25 mouse cellular contexts compared by ENCODE assay signal in the genomic region with DNA sequence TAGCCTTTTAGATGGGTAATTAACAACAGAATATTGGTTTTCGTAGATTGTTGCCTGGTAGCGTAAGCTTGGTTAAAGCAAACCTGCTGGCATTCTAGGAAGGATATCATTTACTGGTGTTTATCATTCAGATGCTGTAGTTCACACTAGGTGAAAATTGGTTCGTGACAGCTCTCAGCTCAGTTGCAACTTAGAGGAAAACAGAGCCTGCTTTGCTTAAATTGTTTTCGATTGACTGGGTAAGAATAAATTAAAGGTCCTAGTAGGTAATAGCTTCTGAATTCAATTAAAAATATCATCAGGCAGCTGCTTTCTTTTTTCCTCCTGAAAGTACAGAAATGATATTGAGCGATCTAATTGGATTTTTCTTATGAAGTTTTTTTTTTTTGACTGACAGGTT. TPM values are rescaled to one million over a fixed set of nuclear protein-coding genes. Genes with fewer than 3 reads are reported as not detected.
DNase-seq lines count a peak whose midpoint lies in the region; ATAC-seq lines count a peak whose summit lies in the region.
"Had no signal": no experiment of that assay in that cellular context is flagged by ENCODE, and none has a peak within 500 bp of the region (broad histone marks: within the 10 kb centered on the region; RNA-seq: fewer than 3 reads in every experiment).

No protein-coding gene starts in this region.

- H3K9me3 ChIP-seq in forebrain, embryonic 16.5 days (ENCODE audit: control insufficient read depth, low read length): no peaks in the 10 kb centered on the region
- H3K9me3 ChIP-seq in forebrain, embryonic 10.5 days: no peaks in the 10 kb centered on the region
- no peaks in the 10 kb centered on the region for H3K9me3 ChIP-seq in midbrain, embryonic 14.5 days (ENCODE audit: control insufficient read depth, low read length)
- H3K9me3 ChIP-seq in midbrain, embryonic 11.5 days (ENCODE audit: control insufficient read depth, low read length): no peaks in the 10 kb centered on the region
- H3K9me3 ChIP-seq: heart, embryonic 10.5 days; heart, embryonic 13.5 days; hindbrain, embryonic 12.5 days; intestine, embryonic 15.5 days had no signal

- 20% methylated on average over 5 of the region's 5 CpGs for WGBS in forebrain, embryonic 16.5 days
- 77% methylated on average over 5 of the region's 5 CpGs for WGBS in forebrain, embryonic 10.5 days
- WGBS in midbrain, embryonic 14.5 days: 79% methylated on average over 5 of the region's 5 CpGs
- WGBS in midbrain, embryonic 11.5 days: 85% methylated on average over 5 of the region's 5 CpGs

- H3K4me1 ChIP-seq in forebrain, embryonic 16.5 days (replicated peaks; ENCODE audit: control insufficient read depth, insufficient read depth, low read length): 0 out of 2 replicates have a peak, but pooled peaks cover 2% of the 10 kb centered on the region
- H3K4me1 ChIP-seq in forebrain, embryonic 10.5 days: peaks cover 3% of the 10 kb centered on the region; the same call in 1 of the 2 replicates
- no peaks in the 10 kb centered on the region for H3K4me1 ChIP-seq in midbrain, embryonic 14.5 days (ENCODE audit: control insufficient read depth, insufficient read depth, low read length)
- H3K4me1 ChIP-seq in midbrain, embryonic 11.5 days (ENCODE audit: control insufficient read depth, insufficient read depth, low read length): no peaks in the 10 kb centered on the region
- H3K4me1 ChIP-seq: heart, embryonic 10.5 days; heart, embryonic 13.5 days; hindbrain, embryonic 12.5 days; intestine, embryonic 15.5 days had no signal

- ATAC-seq in forebrain, embryonic 16.5 days: peak; percentile 45; the same call in 1 of the 2 replicates
- no peak for ATAC-seq in midbrain, embryonic 14.5 days (ENCODE audit: low FRiP score, low TSS enrichment)
- no peak for ATAC-seq in midbrain, embryonic 11.5 days (ENCODE audit: low FRiP score)
- no peak for ATAC-seq in erythroblast, adult 5-6 weeks (replicated peaks; ENCODE audit: low FRiP score, poor library complexity, severe bottlenecking)
- ATAC-seq: CD4-positive, CD25-positive, alpha-beta regulatory T cell, adult 4 months; hindbrain, embryonic 16.5 days; intestine, embryonic 15.5 days had no signal

- H3K4me3 ChIP-seq in forebrain, embryonic 16.5 days (replicated peaks; ENCODE audit: low read length): no peak overlapping the region
- H3K4me3 ChIP-seq in forebrain, embryonic 10.5 days: no peak overlapping the region
- H3K4me3 ChIP-seq in midbrain, embryonic 14.5 days (replicated peaks; ENCODE audit: low read depth, low read length): no peak overlapping the region
- no peak overlapping the region for H3K4me3 ChIP-seq in midbrain, embryonic 11.5 days (ENCODE audit: low read depth, low read length)
- H3K4me3 ChIP-seq: heart, adult 2 months; heart, embryonic 10.5 days; heart, embryonic 13.5 days; hindbrain, embryonic 12.5 days; intestine, embryonic 15.5 days had no signal

- no peak overlapping the region for H3K4me2 ChIP-seq in forebrain, embryonic 16.5 days (ENCODE audit: low read length)
- no peak overlapping the region for H3K4me2 ChIP-seq in midbrain, embryonic 14.5 days (ENCODE audit: low read length)
- no peak overlapping the region for H3K4me2 ChIP-seq in midbrain, embryonic 11.5 days
- H3K4me2 ChIP-seq: heart, embryonic 13.5 days; hindbrain, embryonic 12.5 days; intestine, embryonic 15.5 days had no signal

- no peak overlapping the region for H3K27ac ChIP-seq in forebrain, embryonic 16.5 days (ENCODE audit: low read length)
- no peak overlapping the region for H3K27ac ChIP-seq in forebrain, embryonic 10.5 days
- no peak overlapping the region for H3K27ac ChIP-seq in midbrain, embryonic 14.5 days (replicated peaks; ENCODE audit: low read depth, low read length)
- H3K27ac ChIP-seq in midbrain, embryonic 11.5 days (ENCODE audit: low read depth, low read length): no peak overlapping the region
- H3K27ac ChIP-seq: heart, adult 2 months; heart, embryonic 10.5 days; heart, embryonic 13.5 days; hindbrain, embryonic 12.5 days; intestine, embryonic 15.5 days had no signal

- DNase-seq in forebrain, embryonic 10.5 days (ENCODE audit: extremely low spot score, low spot score): no peak
- DNase-seq in midbrain, embryonic 14.5 days: peak; percentile 12
- no peak for DNase-seq in midbrain, embryonic 11.5 days (ENCODE audit: low spot score, missing footprints)
- DNase-seq in brain, embryonic 18.5 days (ENCODE audit: low read depth, low spot score): peak; percentile 1
- DNase-seq: adrenal gland, adult 2 months; adrenal gland, postnatal 14 days; cerebellum, adult 18-20 months; cerebellum, adult 9-10 months; cerebellum, postnatal 14 days; gastrocnemius, postnatal 10 days; gastrocnemius, postnatal 36 days; heart, adult 2 months; heart, postnatal 14 days; heart, postnatal 4 days; kidney, adult 11 months had no signal

- no peaks in the 10 kb centered on the region for H3K36me3 ChIP-seq in forebrain, embryonic 16.5 days (ENCODE audit: control insufficient read depth, insufficient read depth)
- H3K36me3 ChIP-seq in forebrain, embryonic 10.5 days (replicated peaks): no peaks in the 10 kb centered on the region
- no peaks in the 10 kb centered on the region for H3K36me3 ChIP-seq in midbrain, embryonic 14.5 days (ENCODE audit: control insufficient read depth, insufficient read depth, low read length)
- H3K36me3 ChIP-seq in midbrain, embryonic 11.5 days (ENCODE audit: control insufficient read depth, insufficient read depth, low read length): no peaks in the 10 kb centered on the region
- H3K36me3 ChIP-seq: heart, embryonic 10.5 days; heart, embryonic 13.5 days; hindbrain, embryonic 12.5 days; intestine, embryonic 15.5 days had no signal

- no peak overlapping the region for H3K9ac ChIP-seq in forebrain, embryonic 16.5 days (replicated peaks; ENCODE audit: low read depth, low read length)
- no peak overlapping the region for H3K9ac ChIP-seq in midbrain, embryonic 14.5 days (replicated peaks; ENCODE audit: low read length)
- H3K9ac ChIP-seq in midbrain, embryonic 11.5 days (ENCODE audit: low read length): no peak overlapping the region
- H3K9ac ChIP-seq: heart, embryonic 13.5 days; hindbrain, embryonic 12.5 days; intestine, embryonic 15.5 days had no signal

- no peaks in the 10 kb centered on the region for H3K27me3 ChIP-seq in forebrain, embryonic 16.5 days (replicated peaks; ENCODE audit: control insufficient read depth, insufficient read depth, low read length)
- no peaks in the 10 kb centered on the region for H3K27me3 ChIP-seq in forebrain, embryonic 10.5 days (ENCODE audit: poor library complexity, severe bottlenecking)
- H3K27me3 ChIP-seq in midbrain, embryonic 14.5 days (ENCODE audit: control insufficient read depth, insufficient read depth, low read length): no peaks in the 10 kb centered on the region
- H3K27me3 ChIP-seq in midbrain, embryonic 11.5 days (ENCODE audit: control insufficient read depth, insufficient read depth, low read length): no peaks in the 10 kb centered on the region
- H3K27me3 ChIP-seq: heart, embryonic 13.5 days; hindbrain, embryonic 12.5 days; intestine, embryonic 15.5 days had no signal

RNA-seq across cellular contexts. Expression of a gene that starts 21.0 kb away (rescaled TPM):
- polyA plus RNA-seq in forebrain, embryonic 16.5 days (2015; fragmentation: Nextera tagmentation; extraction: Ambion mirVana): 1.6 and 2.2 TPM in 2 replicates
- 0.63 TPM in 2 replicates for polyA plus RNA-seq in forebrain, embryonic 10.5 days (2016; fragmentation: Nextera tagmentation; extraction: Ambion mirVana)
- 0.59 and 1.6 TPM in 2 replicates for polyA plus RNA-seq in midbrain, embryonic 14.5 days (2014; fragmentation: Nextera tagmentation; extraction: Ambion mirVana)
- polyA plus RNA-seq in midbrain, embryonic 11.5 days (2014; fragmentation: Nextera tagmentation; extraction: Ambion mirVana): 0.41 and 0.42 TPM in 2 replicates
- not detected in 2 replicates for total RNA-seq in erythroblast, adult 5-6 weeks (2015; ENCODE audit: low replicate concordance)
- total RNA-seq in erythroblast, adult 5-6 weeks (2017; ENCODE audit: low replicate concordance): not detected in 2 replicates
- total RNA-seq: granulocyte monocyte progenitor cell, adult 5-6 weeks; MEL had no signal
- polyA plus RNA-seq: CD4-positive, CD25-positive, alpha-beta regulatory T cell, adult 4 months had no signal

Comparison
In these comparisons a context has a peak if more than half of its experiments do, and no peak if none do; other contexts are left out.
1. DNase-seq: peak in midbrain, embryonic 14.5 days (single experiment) and brain, embryonic 18.5 days (single experiment); none in forebrain, embryonic 10.5 days (single experiment) and midbrain, embryonic 11.5 days (single experiment).